Mouse (Mus musculus): Measurements from ENCODE around the gene Ski. TPM values are rescaled to one million over a fixed set of nuclear protein-coding genes. Genes with fewer than 3 reads are reported as not detected.

Ski gene
- polyA plus RNA-seq, 1 experiment from 2014 or later = 10.6 TPM

DNA sequence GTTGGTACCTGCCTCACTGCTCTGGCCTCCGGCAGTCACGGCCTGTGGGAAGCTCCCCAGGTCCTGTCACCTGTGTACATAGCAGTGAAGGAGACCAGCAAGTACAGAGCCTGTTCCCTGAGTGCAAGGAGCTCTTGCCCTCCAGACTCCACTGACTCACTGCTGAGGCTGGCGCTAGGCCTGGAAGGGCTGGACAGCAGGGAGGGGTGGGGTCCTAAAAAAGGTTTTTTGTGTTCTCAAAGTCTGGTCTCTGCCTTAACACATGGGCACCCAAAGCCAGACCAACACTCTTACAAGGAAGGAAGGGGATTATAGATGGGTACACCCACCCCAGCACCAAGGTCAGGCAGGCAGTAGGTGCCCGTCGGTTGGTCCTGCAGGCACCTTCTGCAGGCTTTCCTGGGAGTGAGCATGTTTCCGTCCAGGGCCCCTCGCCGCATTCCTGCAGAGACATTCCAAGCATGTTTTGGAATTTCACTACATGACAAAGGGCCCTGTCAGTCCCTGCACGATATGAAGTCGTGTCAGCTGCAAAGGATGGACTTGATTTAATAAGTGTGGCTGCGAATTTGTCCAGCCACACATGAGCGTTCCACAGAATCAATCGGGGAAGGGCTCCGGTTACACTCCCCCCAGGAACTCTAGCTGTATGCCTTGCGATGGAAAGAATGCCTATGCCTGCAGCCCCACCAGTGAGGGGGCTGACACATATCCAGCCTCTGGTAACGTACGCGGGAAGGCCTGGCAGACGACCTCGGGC lies 88.6 kb downstream of the Ski start:
- Histone ChIP-seq H3K27me3 (ENCODE audit: low read depth, poor library complexity, severe bottlenecking) (no peaks in the 10 kb centered on the region), H3K9me3 (replicated peaks) (no peaks in the 10 kb centered on the region), H3K36me3 (no peaks in the 10 kb centered on the region), H3K4me3 (peak overlapping the region; percentile 32), H3K27ac (peak overlapping the region; percentile 81), H3K4me1 (peaks cover 71% of the 10 kb centered on the region)
- DNase-seq (ENCODE audit: low spot score) = peak; percentile 68
- WGBS = 23% methylated on average over 20 of the region's 20 CpGs

DNA sequence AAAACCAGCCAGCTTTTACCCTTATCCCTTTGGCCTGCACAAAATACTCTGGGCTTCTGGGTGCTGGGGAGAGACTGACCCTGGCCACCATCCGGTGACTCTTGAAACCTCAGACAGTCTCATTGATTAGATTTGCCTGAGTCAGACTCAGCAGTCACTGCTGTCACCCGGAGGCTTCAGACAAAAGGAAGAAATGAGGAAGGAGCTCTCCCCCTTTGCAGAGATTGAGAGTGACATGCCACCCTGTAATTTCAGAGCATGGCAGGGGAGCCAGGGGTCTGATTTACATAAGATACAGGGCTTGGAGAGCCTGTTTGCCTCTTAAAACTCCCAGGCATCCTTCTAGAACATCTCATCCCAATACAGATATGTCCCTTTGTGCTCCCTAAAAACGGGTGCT lies 89.2 kb downstream of the Ski start:
- Histone ChIP-seq H3K27ac (peak overlapping the region; percentile 81), H3K4me1 (peaks cover 68% of the 10 kb centered on the region), H3K9me3 (replicated peaks) (no peaks in the 10 kb centered on the region), H3K36me3 (no peaks in the 10 kb centered on the region), H3K27me3 (ENCODE audit: low read depth, poor library complexity, severe bottlenecking) (no peaks in the 10 kb centered on the region), H3K4me3 (no peak overlapping the region)
- WGBS = 60% methylated on average over 3 of the region's 3 CpGs
- no peak for DNase-seq (ENCODE audit: low spot score)

DNA sequence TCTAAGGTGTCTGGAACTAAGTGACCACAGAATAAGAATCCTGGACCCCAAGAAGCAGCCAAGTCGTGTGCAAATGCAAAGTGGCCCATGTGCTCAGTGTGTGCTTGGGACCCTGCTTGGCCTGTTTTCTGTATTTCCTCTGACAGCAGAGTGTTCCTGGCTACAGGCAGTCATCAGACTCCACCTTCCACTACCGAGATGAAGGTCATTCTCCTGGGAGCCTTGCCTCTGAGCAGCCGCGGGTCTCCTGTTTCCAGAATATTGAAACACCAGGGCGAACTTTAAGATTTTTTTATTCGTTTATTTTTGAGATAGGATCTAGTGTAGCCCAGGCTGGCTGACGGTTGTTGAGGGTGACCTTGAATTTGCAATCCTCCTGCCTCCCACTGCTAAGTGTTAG lies 91.8 kb downstream of the Ski start:
- Histone ChIP-seq H3K4me1 (peaks cover 66% of the 10 kb centered on the region), H3K4me3 (no peak overlapping the region), H3K36me3 (no peaks in the 10 kb centered on the region), H3K27me3 (ENCODE audit: low read depth, poor library complexity, severe bottlenecking) (0 out of 2 replicates have a peak, but pooled peaks cover 3% of the 10 kb centered on the region), H3K27ac (peak overlapping the region; percentile 15; the same call in 1 of the 2 replicates), H3K9me3 (replicated peaks) (no peaks in the 10 kb centered on the region)
- WGBS = 84% methylated on average over 7 of the region's 7 CpGs
- no peak for DNase-seq (ENCODE audit: low spot score)

DNA sequence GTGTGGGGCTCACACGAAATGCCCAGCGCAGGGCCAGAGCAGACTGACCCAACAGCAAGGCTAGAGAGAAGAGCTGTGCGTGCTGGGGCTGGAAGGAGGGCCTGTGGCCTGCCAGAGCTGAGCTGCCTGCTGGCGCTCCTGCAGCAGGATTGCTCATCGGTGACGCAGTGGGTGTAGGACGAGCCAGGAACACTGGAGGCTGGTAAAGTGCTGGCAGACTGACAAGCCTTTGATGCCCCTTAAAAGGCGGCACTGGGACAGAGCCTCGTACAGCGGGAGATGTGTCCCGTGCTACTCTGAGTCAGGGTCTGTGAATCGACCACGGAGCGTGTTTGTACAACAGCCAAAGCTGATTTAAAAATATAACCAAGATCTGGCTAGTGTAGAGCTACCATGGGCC lies 92.4 kb downstream of the Ski start:
- Histone ChIP-seq H3K4me3 (no peak overlapping the region), H3K4me1 (peaks cover 66% of the 10 kb centered on the region), H3K27ac (peak overlapping the region; percentile 15; the same call in 1 of the 2 replicates), H3K9me3 (replicated peaks) (no peaks in the 10 kb centered on the region), H3K27me3 (ENCODE audit: low read depth, poor library complexity, severe bottlenecking) (0 out of 2 replicates have a peak, but pooled peaks cover 6% of the 10 kb centered on the region), H3K36me3 (no peaks in the 10 kb centered on the region)
- DNase-seq (ENCODE audit: low spot score) = no peak
- 87% methylated on average over 14 of the region's 14 CpGs for WGBS

DNA sequence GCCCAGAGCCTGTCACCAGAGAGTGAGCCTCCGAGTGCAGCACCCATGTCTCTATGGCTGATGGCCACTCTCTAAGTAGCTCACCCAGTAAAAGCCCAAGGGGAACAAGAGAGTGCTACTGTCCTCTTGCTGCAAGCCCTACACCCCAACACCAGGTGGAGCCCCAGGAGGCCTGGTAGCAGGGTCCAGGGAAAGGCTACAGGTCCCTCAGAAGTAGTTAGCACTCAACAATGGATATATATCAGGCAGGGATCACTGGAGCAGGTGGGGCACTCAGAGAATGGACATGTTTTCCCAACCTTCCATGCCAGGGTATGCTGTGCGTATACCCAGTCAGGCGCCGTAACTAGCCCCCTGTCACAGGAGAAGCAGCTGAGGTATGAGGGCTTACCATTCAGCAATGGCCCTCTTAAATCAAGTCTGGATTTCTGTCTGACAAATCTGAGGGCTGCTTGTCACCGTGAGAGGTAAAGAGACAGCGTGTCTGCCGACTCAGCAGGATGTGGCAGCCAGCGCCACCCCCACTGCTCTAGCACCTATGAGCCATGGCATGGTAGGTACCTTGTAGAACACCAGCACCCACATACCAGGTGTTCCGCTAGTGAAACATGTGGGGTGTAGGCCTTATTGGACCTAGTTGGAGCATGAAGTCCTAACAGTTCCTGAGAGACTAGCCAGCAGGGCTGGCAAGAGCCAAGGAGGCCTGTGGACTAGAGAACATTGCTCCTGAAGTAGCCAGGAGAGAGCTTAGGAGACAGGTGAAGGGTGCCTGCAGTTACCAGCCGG lies 93.1 kb downstream of the Ski start:
- H3K27ac ChIP-seq = peak overlapping the region; percentile 15; the same call in 1 of the 2 replicates
- H3K4me3 ChIP-seq = no peak overlapping the region
- H3K36me3 ChIP-seq = no peaks in the 10 kb centered on the region
- no peak for DNase-seq (ENCODE audit: low spot score)
- H3K27me3 ChIP-seq (ENCODE audit: low read depth, poor library complexity, severe bottlenecking) = 0 out of 2 replicates have a peak, but pooled peaks cover 6% of the 10 kb centered on the region
- WGBS = 91% methylated on average over 10 of the region's 10 CpGs
- no peaks in the 10 kb centered on the region for H3K9me3 ChIP-seq (replicated peaks)
- peaks cover 66% of the 10 kb centered on the region for H3K4me1 ChIP-seq

DNA sequence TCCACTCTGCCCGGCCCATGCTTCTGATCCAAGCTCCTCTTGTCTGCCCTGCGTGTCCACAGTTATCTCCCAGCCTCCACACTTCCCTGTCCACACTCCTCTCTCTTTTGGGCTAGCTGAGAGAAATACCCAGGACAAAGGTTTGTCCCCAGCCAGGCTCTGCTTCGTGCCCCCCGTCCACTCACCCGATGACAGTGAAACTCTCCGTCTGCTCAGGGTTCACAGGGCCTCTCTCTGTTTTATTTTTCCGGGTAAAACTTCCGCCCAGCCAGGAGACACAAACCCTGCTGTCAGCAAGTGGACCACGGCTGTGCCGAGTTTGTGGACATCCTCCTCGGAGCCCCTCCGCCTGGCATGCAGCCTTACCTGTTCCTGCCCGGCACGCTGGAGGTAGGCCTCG lies 94.0 kb downstream of the Ski start:
- WGBS = 91% methylated on average over 15 of the region's 15 CpGs

DNA sequence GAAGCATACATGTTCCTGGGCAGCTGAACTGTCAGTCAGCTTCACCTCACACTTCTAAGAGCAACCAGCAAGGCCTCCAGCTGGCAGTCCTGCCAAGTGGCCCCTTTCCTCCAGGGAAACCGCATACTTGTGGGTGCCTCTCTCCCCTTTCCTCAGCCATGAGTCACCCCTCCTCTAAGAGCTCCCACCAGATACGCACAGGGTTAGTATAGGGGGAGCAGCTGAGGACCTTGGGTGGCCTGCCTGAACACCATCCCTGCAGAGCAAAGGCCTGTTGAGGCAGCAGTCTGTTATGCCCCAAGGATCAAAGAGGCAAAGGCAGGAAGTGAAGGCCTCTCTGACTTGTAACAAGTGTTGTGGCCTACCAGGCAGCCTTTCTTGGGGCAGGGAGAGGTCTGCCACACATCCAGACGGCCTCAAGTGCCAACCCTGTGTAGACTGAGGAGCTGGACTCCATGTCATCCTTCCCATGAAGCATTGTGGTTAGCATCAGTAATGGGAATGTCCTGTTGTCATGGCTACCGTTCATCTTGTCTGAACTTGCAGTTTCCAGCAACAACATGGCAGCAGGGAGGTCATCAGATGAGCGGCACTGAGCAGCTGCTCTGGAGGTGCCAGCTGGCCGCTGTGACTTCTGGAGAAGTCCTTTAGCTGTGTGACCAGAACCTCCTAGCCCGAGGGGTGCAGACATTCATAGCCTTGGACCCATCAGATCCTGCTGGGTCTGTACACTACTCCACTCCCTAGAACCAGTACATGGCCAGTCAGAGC lies 95.6 kb downstream of the Ski start:
- Histone ChIP-seq H3K36me3 (no peaks in the 10 kb centered on the region), H3K9me3 (replicated peaks) (no peaks in the 10 kb centered on the region), H3K27me3 (ENCODE audit: low read depth, poor library complexity, severe bottlenecking) (0 out of 2 replicates have a peak, but pooled peaks cover 6% of the 10 kb centered on the region), H3K4me3 (no peak overlapping the region), H3K27ac (peak overlapping the region; percentile 42), H3K4me1 (peaks cover 62% of the 10 kb centered on the region)
- 72% methylated on average over 7 of the region's 7 CpGs for WGBS
- no peak for DNase-seq (ENCODE audit: low spot score)

More for the DNA sequence above, 94.0 kb downstream of the Ski start:
- 0 out of 2 replicates have a peak, but pooled peaks cover 6% of the 10 kb centered on the region for H3K27me3 ChIP-seq (ENCODE audit: low read depth, poor library complexity, severe bottlenecking)
- no peaks in the 10 kb centered on the region for H3K36me3 ChIP-seq
- H3K4me1 ChIP-seq = peaks cover 61% of the 10 kb centered on the region
- H3K27ac ChIP-seq = peak overlapping the region; percentile 28; the same call in 1 of the 2 replicates
- no peak for DNase-seq (ENCODE audit: low spot score)
- H3K9me3 ChIP-seq (replicated peaks) = no peaks in the 10 kb centered on the region
- no peak overlapping the region for H3K4me3 ChIP-seq

DNA sequence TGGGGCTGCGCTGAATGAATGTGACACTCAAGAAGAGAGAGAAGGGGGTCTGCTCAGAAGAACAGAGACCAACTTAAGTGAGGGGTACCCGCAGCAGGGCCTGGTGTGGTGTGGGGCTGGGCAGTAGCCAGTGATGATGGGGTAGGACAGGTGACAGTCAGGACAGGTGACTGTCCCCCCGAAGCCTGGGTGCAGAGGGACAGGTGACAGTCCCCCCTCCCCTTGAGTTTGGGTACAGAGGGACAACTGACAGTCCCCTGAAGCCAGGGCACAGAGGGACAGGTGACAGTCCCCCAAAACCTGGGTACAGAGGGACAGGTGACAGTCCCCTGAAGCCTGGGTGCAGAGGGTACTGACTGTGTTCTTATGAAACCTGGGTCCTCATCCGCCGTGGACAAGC lies 96.2 kb downstream of the Ski start:
- Histone ChIP-seq H3K4me3 (no peak overlapping the region), H3K27me3 (ENCODE audit: low read depth, poor library complexity, severe bottlenecking) (0 out of 2 replicates have a peak, but pooled peaks cover 6% of the 10 kb centered on the region), H3K9me3 (replicated peaks) (no peaks in the 10 kb centered on the region), H3K36me3 (no peaks in the 10 kb centered on the region), H3K27ac (peak overlapping the region; percentile 50; the same call in 1 of the 2 replicates), H3K4me1 (peaks cover 59% of the 10 kb centered on the region)
- 89% methylated on average over 5 of the region's 5 CpGs for WGBS
- no peak for DNase-seq (ENCODE audit: low spot score)

DNA sequence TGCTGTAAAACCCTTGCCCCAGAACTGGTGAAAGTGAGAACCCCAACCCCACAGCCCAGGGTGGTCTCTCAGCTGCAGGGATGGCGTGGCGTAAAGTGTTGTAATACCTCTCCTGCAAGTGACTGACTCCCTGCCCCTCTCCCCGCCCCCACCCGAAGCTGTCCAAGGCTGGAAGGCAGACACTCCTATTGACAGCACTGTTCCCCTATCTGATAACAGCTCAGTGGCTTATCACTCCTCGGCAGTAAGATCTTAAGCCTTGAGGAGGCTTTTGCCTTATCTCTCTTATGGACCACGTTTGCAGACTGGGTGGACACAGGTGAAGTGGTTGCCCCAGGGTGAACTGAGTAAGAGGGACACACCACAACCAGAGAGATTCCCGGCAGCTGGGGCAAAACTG lies 97.1 kb downstream of the Ski start:
- Histone ChIP-seq H3K4me3 (no peak overlapping the region), H3K27me3 (ENCODE audit: low read depth, poor library complexity, severe bottlenecking) (0 out of 2 replicates have a peak, but pooled peaks cover 6% of the 10 kb centered on the region), H3K4me1 (peaks cover 60% of the 10 kb centered on the region), H3K9me3 (replicated peaks) (no peaks in the 10 kb centered on the region), H3K36me3 (no peaks in the 10 kb centered on the region), H3K27ac (peak overlapping the region; percentile 50)
- 38% methylated on average over 7 of the region's 7 CpGs for WGBS
- no peak for DNase-seq (ENCODE audit: low spot score)

DNA sequence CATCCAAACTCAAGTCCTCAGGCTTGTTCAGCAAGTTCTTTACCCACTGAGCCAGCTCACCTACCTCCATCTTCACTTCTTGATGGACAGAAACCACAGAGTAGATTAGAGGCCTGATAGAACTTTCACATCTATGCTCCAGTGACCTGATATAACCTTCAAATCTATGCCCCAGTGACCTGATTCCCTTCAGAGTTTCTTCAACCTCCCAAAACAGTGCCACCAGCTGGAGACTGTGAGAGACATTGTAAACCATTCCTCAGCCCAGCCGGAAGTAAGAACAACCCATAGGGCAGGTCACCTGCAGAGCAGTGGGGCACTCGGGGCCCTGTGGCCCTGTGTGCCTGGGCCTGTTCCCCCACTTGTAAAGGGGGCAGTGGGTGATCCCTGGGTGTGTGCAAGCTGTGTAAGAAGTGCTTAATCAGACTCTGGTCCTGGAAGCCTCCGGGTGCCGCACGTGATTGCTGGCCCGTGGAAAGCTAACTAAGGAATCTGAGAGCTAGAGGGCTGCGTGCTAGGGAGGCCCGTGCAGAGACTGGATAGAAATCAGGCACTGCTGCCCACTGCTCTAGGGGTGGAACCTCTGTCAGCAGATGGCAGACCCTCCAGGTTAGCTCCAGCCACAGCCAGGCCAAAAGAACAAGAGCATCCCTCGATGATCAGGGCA lies 98.4 kb downstream of the Ski start:
- WGBS = 87% methylated on average over 9 of the region's 9 CpGs
- H3K27ac ChIP-seq = peak overlapping the region; percentile 51; the same call in 1 of the 2 replicates

DNA sequence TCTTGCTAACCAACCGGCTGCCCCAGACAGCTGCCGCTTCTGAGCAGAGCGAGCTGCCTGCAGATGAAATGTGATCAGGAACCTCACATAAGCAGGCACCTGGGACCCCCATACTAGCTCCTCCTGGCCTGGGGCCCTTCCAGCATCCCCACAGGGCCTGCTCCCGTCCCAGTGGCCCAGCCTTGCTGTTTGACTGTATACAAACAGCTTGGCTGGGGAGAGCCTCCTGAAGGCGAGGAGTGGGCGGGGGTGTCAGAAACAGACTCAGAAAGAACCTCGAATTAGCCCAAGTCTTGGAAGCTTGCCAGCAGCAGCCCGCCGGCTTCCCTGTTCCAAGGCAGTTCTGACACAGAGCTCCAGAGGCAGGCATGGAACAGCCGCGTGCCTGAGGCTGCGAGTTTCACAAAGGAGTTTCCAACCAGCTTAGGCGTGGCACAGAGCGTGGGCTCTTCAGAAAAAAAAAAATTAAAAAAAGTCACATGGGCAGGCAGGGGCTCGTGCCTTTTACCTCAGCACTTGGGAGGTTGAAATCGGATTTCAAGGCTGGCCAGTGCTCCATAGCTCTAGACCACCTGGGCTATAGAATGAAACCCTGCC lies 99.8 kb downstream of the Ski start:
- H3K9me3 ChIP-seq (replicated peaks) = no peaks in the 10 kb centered on the region
- 49% methylated on average over 16 of the region's 16 CpGs for WGBS
- no peak overlapping the region for H3K4me3 ChIP-seq
- 0 out of 2 replicates have a peak, but pooled peaks cover 6% of the 10 kb centered on the region for H3K27me3 ChIP-seq (ENCODE audit: low read depth, poor library complexity, severe bottlenecking)
- DNase-seq (ENCODE audit: low spot score) = peak; percentile 68
- peak overlapping the region; percentile 81 for H3K27ac ChIP-seq
- peaks cover 69% of the 10 kb centered on the region for H3K4me1 ChIP-seq
- no peaks in the 10 kb centered on the region for H3K36me3 ChIP-seq

More for the DNA sequence above, 98.4 kb downstream of the Ski start:
- Histone ChIP-seq H3K4me1 (peaks cover 66% of the 10 kb centered on the region), H3K27me3 (ENCODE audit: low read depth, poor library complexity, severe bottlenecking) (0 out of 2 replicates have a peak, but pooled peaks cover 6% of the 10 kb centered on the region), H3K36me3 (no peaks in the 10 kb centered on the region), H3K9me3 (replicated peaks) (no peaks in the 10 kb centered on the region), H3K4me3 (no peak overlapping the region)
- no peak for DNase-seq (ENCODE audit: low spot score)
